ENCODE assay signal across 8 mouse cellular contexts in the genomic region with DNA sequence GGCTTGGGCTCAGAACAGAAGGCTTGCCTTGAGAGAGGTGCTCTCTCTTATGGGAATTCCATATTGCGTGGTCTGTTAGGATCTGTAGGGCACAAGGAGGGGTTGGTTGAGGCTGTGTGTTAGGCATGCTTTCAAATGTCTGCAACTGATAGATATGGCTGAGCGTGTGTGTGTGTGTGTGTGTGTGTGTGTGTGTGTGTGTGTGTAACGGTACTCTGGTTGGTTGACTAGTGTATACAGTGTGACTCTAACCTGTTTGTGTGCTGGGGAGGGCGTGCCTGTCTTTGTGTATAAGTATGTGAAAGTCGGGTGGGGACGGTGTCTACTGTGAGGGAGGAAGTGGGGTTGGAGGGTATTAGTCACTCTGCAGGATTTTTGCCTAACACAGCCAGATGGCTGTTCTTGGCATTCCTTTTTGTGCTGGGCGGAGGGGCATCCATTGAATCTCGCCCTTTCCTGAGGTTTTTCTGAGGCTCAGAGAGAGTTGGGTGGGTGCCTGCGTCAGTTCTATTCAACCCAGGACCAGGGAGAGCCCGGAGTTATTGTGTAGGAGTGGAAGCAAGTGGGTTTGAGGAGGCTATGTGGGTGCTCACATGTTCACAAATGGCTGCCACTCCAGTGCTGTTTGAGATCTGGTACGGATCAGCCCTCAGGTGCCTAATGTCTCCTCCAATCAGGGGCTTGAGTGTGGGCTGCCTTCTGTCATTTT. TPM values are rescaled to one million over a fixed set of nuclear protein-coding genes. Genes with fewer than 3 reads are reported as not detected.
A peak's percentile ranks its signal among the peaks of the same experiment; 100 is the strongest.
DNase-seq lines count a peak whose midpoint lies in the region; ATAC-seq lines count a peak whose summit lies in the region.

No protein-coding gene starts in this region.

- peaks cover 68% of the 10 kb centered on the region for H3K27me3 ChIP-seq in embryonic facial prominence, embryonic 10.5 days (replicated peaks; ENCODE audit: low read depth, poor library complexity, severe bottlenecking)
- H3K27me3 ChIP-seq in heart, embryonic 11.5 days (ENCODE audit: control insufficient read depth, insufficient read depth, low read length), result peaks cover 32% of the 10 kb centered on the region
- peaks cover 15% of the 10 kb centered on the region; the same call in 1 of the 2 replicates for H3K27me3 ChIP-seq in kidney, embryonic 16.5 days (ENCODE audit: insufficient read depth, low read length)
- H3K27me3 ChIP-seq in limb, embryonic 15.5 days, result peaks cover 24% of the 10 kb centered on the region
- peaks cover 5% of the 10 kb centered on the region; the same call in 1 of the 2 replicates for H3K27me3 ChIP-seq in midbrain, embryonic 16.5 days (ENCODE audit: control insufficient read depth, insufficient read depth, low read depth, low read length)

- peak overlapping the region; percentile 81 for H3K27ac ChIP-seq in embryonic facial prominence, embryonic 10.5 days (replicated peaks)
- H3K27ac ChIP-seq in heart, embryonic 11.5 days (ENCODE audit: low read depth, low read length), result peak overlapping the region; percentile 78
- peak overlapping the region; percentile 91 for H3K27ac ChIP-seq in kidney, embryonic 16.5 days (ENCODE audit: low read length)
- peak overlapping the region; percentile 96 for H3K27ac ChIP-seq in limb, embryonic 15.5 days
- peak overlapping the region; percentile 92 for H3K27ac ChIP-seq in midbrain, embryonic 16.5 days (ENCODE audit: low read length)

- peaks cover 13% of the 10 kb centered on the region; the same call in 1 of the 2 replicates for H3K36me3 ChIP-seq in embryonic facial prominence, embryonic 10.5 days (replicated peaks)
- H3K36me3 ChIP-seq in heart, embryonic 11.5 days (ENCODE audit: control insufficient read depth, insufficient read depth, low read length), result no peaks in the 10 kb centered on the region; the same call in 1 of the 2 replicates
- H3K36me3 ChIP-seq in kidney, embryonic 16.5 days (ENCODE audit: insufficient read depth, low read length), result peaks cover 10% of the 10 kb centered on the region
- peaks cover 29% of the 10 kb centered on the region for H3K36me3 ChIP-seq in limb, embryonic 15.5 days
- H3K36me3 ChIP-seq in midbrain, embryonic 16.5 days (ENCODE audit: control insufficient read depth, insufficient read depth, low read length), result peaks cover 6% of the 10 kb centered on the region; the same call in 1 of the 2 replicates

- WGBS in embryonic facial prominence, embryonic 10.5 days, result 61% methylated on average over 11 of the region's 11 CpGs
- WGBS in heart, embryonic 11.5 days (ENCODE audit: insufficient replicate concordance), result 36% methylated on average over 11 of the region's 11 CpGs
- WGBS in kidney, embryonic 16.5 days, result 33% methylated on average over 11 of the region's 11 CpGs
- 19% methylated on average over 11 of the region's 11 CpGs for WGBS in limb, embryonic 15.5 days
- 26% methylated on average over 11 of the region's 11 CpGs for WGBS in midbrain, embryonic 16.5 days

- peak overlapping the region; percentile 62 for H3K4me3 ChIP-seq in embryonic facial prominence, embryonic 10.5 days
- H3K4me3 ChIP-seq in heart, embryonic 11.5 days (ENCODE audit: low read depth, low read length), result peak overlapping the region; percentile 57
- H3K4me3 ChIP-seq in kidney, embryonic 16.5 days (ENCODE audit: low read length), result peak overlapping the region; percentile 54
- H3K4me3 ChIP-seq in limb, embryonic 15.5 days, result peak overlapping the region; percentile 57
- peak overlapping the region; percentile 59 for H3K4me3 ChIP-seq in midbrain, embryonic 16.5 days (ENCODE audit: low read depth, low read length)

- H3K4me2 ChIP-seq in heart, embryonic 11.5 days, result peak overlapping the region; percentile 84
- H3K4me2 ChIP-seq in kidney, embryonic 16.5 days (replicated peaks; ENCODE audit: low read depth, low read length), result peak overlapping the region; percentile 78
- peak overlapping the region; percentile 87 for H3K4me2 ChIP-seq in limb, embryonic 15.5 days
- H3K4me2 ChIP-seq in midbrain, embryonic 16.5 days (ENCODE audit: low read length), result peak overlapping the region; percentile 85

- no peaks in the 10 kb centered on the region for H3K9me3 ChIP-seq in embryonic facial prominence, embryonic 10.5 days
- H3K9me3 ChIP-seq in heart, embryonic 11.5 days (replicated peaks; ENCODE audit: control insufficient read depth, low read length), result no peaks in the 10 kb centered on the region
- H3K9me3 ChIP-seq in kidney, embryonic 16.5 days (ENCODE audit: low read length), result no peaks in the 10 kb centered on the region
- H3K9me3 ChIP-seq in limb, embryonic 15.5 days, result no peaks in the 10 kb centered on the region
- H3K9me3 ChIP-seq in midbrain, embryonic 16.5 days (replicated peaks; ENCODE audit: control insufficient read depth, low read length, poor library complexity, severe bottlenecking), result no peaks in the 10 kb centered on the region

- DNase-seq in kidney, adult 11 months, result peak; percentile 50
- no peak for DNase-seq in kidney, adult 18-20 months
- no peak for DNase-seq in embryonic facial prominence, embryonic 10.5 days (ENCODE audit: low spot score)
- DNase-seq in thymus, adult 18-20 months, result peak; percentile 29 to 61

- peak; percentile 44 for ATAC-seq in heart, embryonic 11.5 days (replicated peaks; ENCODE audit: insufficient number of reproducible peaks, low FRiP score, low TSS enrichment)
- peak; percentile 50 for ATAC-seq in kidney, embryonic 16.5 days (ENCODE audit: low FRiP score, low TSS enrichment)
- peak; percentile 72; the same call in 1 of the 2 replicates for ATAC-seq in limb, embryonic 15.5 days (ENCODE audit: insufficient number of reproducible peaks, low FRiP score, low TSS enrichment, low read depth)
- ATAC-seq in midbrain, embryonic 16.5 days, result peak; percentile 66

- H3K9ac ChIP-seq in heart, embryonic 11.5 days (ENCODE audit: low read depth, low read length), result peak overlapping the region; percentile 74
- peak overlapping the region; percentile 66 for H3K9ac ChIP-seq in kidney, embryonic 16.5 days (replicated peaks; ENCODE audit: low read length)
- peak overlapping the region; percentile 50 for H3K9ac ChIP-seq in limb, embryonic 15.5 days
- H3K9ac ChIP-seq in midbrain, embryonic 16.5 days (ENCODE audit: low read depth, low read length), result peak overlapping the region; percentile 72

- peaks cover 37% of the 10 kb centered on the region for H3K4me1 ChIP-seq in embryonic facial prominence, embryonic 10.5 days
- H3K4me1 ChIP-seq in heart, embryonic 11.5 days (ENCODE audit: control insufficient read depth, insufficient read depth, low read length), result peaks cover 14% of the 10 kb centered on the region
- H3K4me1 ChIP-seq in kidney, embryonic 16.5 days (ENCODE audit: insufficient read depth, low read length), result peaks cover 37% of the 10 kb centered on the region
- peaks cover 31% of the 10 kb centered on the region for H3K4me1 ChIP-seq in limb, embryonic 15.5 days
- H3K4me1 ChIP-seq in midbrain, embryonic 16.5 days (ENCODE audit: control insufficient read depth, insufficient read depth, low read length), result peaks cover 25% of the 10 kb centered on the region

RNA-seq across cellular contexts. Expression of a gene that starts 0.8 kb away (rescaled TPM):
- polyA plus RNA-seq in embryonic facial prominence, embryonic 10.5 days (2016; fragmentation: Nextera tagmentation; extraction: Ambion mirVana), result 7.7 and 9.8 TPM in 2 replicates
- 16.0 and 18.8 TPM in 2 replicates for polyA plus RNA-seq in heart, embryonic 11.5 days (2014; fragmentation: Nextera tagmentation; extraction: Ambion mirVana)
- 25.6 and 27.4 TPM in 2 replicates for polyA plus RNA-seq in kidney, embryonic 16.5 days (2015; fragmentation: Nextera tagmentation; extraction: Ambion mirVana)
- polyA plus RNA-seq in limb, embryonic 15.5 days (2015; fragmentation: Nextera tagmentation; extraction: Ambion mirVana), result 33.8 and 36.9 TPM in 2 replicates
- polyA plus RNA-seq in midbrain, embryonic 16.5 days (2015; fragmentation: Nextera tagmentation; extraction: Ambion mirVana), result 95.9 and 101 TPM in 2 replicates

RNA-seq across cellular contexts. Expression of a gene that starts 2.6 kb away (rescaled TPM):
- 0.27 and 0.65 TPM in 2 replicates for polyA plus RNA-seq in embryonic facial prominence, embryonic 10.5 days (2016; fragmentation: Nextera tagmentation; extraction: Ambion mirVana)
- 0.21 TPM in 1 of 2 replicates, not detected in the other for polyA plus RNA-seq in heart, embryonic 11.5 days (2014; fragmentation: Nextera tagmentation; extraction: Ambion mirVana)
- polyA plus RNA-seq in kidney, embryonic 16.5 days (2015; fragmentation: Nextera tagmentation; extraction: Ambion mirVana), result 0.82 and 0.89 TPM in 2 replicates
- 0.16 and 0.37 TPM in 2 replicates for polyA plus RNA-seq in limb, embryonic 15.5 days (2015; fragmentation: Nextera tagmentation; extraction: Ambion mirVana)
- 2.9 and 3.9 TPM in 2 replicates for polyA plus RNA-seq in midbrain, embryonic 16.5 days (2015; fragmentation: Nextera tagmentation; extraction: Ambion mirVana)

RNA-seq across cellular contexts. Expression of a gene that starts 27.0 kb away (rescaled TPM):
- 3.7 and 6.7 TPM in 2 replicates for polyA plus RNA-seq in embryonic facial prominence, embryonic 10.5 days (2016; fragmentation: Nextera tagmentation; extraction: Ambion mirVana)
- polyA plus RNA-seq in heart, embryonic 11.5 days (2014; fragmentation: Nextera tagmentation; extraction: Ambion mirVana), result 2.7 and 2.9 TPM in 2 replicates
- polyA plus RNA-seq in kidney, embryonic 16.5 days (2015; fragmentation: Nextera tagmentation; extraction: Ambion mirVana), result 14.6 and 18.4 TPM in 2 replicates
- polyA plus RNA-seq in limb, embryonic 15.5 days (2015; fragmentation: Nextera tagmentation; extraction: Ambion mirVana), result 38.5 and 60.8 TPM in 2 replicates
- polyA plus RNA-seq in midbrain, embryonic 16.5 days (2015; fragmentation: Nextera tagmentation; extraction: Ambion mirVana), result 1.3 and 1.9 TPM in 2 replicates

RNA-seq across cellular contexts. Expression of a gene that starts 33.9 kb away (rescaled TPM):
- 69.8 and 75.0 TPM in 2 replicates for polyA plus RNA-seq in embryonic facial prominence, embryonic 10.5 days (2016; fragmentation: Nextera tagmentation; extraction: Ambion mirVana)
- polyA plus RNA-seq in heart, embryonic 11.5 days (2014; fragmentation: Nextera tagmentation; extraction: Ambion mirVana), result 35.3 and 38.4 TPM in 2 replicates
- 57.5 and 59.2 TPM in 2 replicates for polyA plus RNA-seq in kidney, embryonic 16.5 days (2015; fragmentation: Nextera tagmentation; extraction: Ambion mirVana)
- 66.8 and 68.3 TPM in 2 replicates for polyA plus RNA-seq in limb, embryonic 15.5 days (2015; fragmentation: Nextera tagmentation; extraction: Ambion mirVana)
- polyA plus RNA-seq in midbrain, embryonic 16.5 days (2015; fragmentation: Nextera tagmentation; extraction: Ambion mirVana), result 15.5 and 17.2 TPM in 2 replicates

RNA-seq across cellular contexts. Expression of a gene that starts 41.8 kb away (rescaled TPM):
- polyA plus RNA-seq in embryonic facial prominence, embryonic 10.5 days (2016; fragmentation: Nextera tagmentation; extraction: Ambion mirVana), result 70.6 and 74.8 TPM in 2 replicates
- 63.0 and 64.3 TPM in 2 replicates for polyA plus RNA-seq in heart, embryonic 11.5 days (2014; fragmentation: Nextera tagmentation; extraction: Ambion mirVana)
- 69.5 and 72.8 TPM in 2 replicates for polyA plus RNA-seq in kidney, embryonic 16.5 days (2015; fragmentation: Nextera tagmentation; extraction: Ambion mirVana)
- polyA plus RNA-seq in limb, embryonic 15.5 days (2015; fragmentation: Nextera tagmentation; extraction: Ambion mirVana), result 62.5 and 65.1 TPM in 2 replicates
- polyA plus RNA-seq in midbrain, embryonic 16.5 days (2015; fragmentation: Nextera tagmentation; extraction: Ambion mirVana), result 88.6 and 92.9 TPM in 2 replicates

Comparison
In these comparisons a context has a peak if more than half of its experiments do, and no peak if none do; other contexts are left out.
1. DNase-seq: peak in kidney, adult 11 months (single experiment) and thymus, adult 18-20 months (2 of 2); none in kidney, adult 18-20 months (single experiment) and embryonic facial prominence, embryonic 10.5 days (single experiment).
2. Peak in every context shown above with its lines, with median percentiles within 50 percentile points of each other: H3K27ac ChIP-seq, H3K4me3 ChIP-seq, ATAC-seq, H3K4me2 ChIP-seq and H3K9ac ChIP-seq.